Mouse (Mus musculus) lung, postnatal 0 days (tissue): ENCODE measurements at regions not wholly inside any gene's neighbourhood (a gene's known extent, or its start where the extent isn't known, plus 50 kb on each side); places are given as distances from the start of the nearest gene placed in this dataset.

ENCODE experiments used
- CTCF ChIP-seq: IDR thresholded peaks from 2 replicates; pipeline ENCODE4 v1.5.1; 2016; ENCODE audit warnings: antibody characterized with exemption, mild to moderate bottlenecking
- EP300 ChIP-seq: IDR thresholded peaks from 2 replicates; pipeline ENCODE4 v1.6.1; 2016; ENCODE audit warnings: antibody characterized with exemption, mild to moderate bottlenecking, control low read depth

- no peak for TF ChIP-seq CTCF
- no peak for TF ChIP-seq EP300
Observed at GRCm38 (mm10) chr10:70855948-70856347, 200.2 kb upstream of the Phyhipl start.
